Mouse (Mus musculus) megakaryocyte, embryonic 14.5 days (primary cell): Measurements from ENCODE around the gene Tcea3.

Source experiments
- FLI1 ChIP-seq: IDR thresholded peaks from 2 replicates; pipeline ENCODE4 v1.6.1; 2012; ENCODE audit warnings: low read length, inconsistent platforms, mixed read lengths
- GATA1 ChIP-seq: IDR thresholded peaks from 3 replicates; pipeline ENCODE4 v1.6.1; 2012; ENCODE audit warnings: mixed read lengths, low read length, inconsistent platforms, borderline replicate concordance

DNA sequence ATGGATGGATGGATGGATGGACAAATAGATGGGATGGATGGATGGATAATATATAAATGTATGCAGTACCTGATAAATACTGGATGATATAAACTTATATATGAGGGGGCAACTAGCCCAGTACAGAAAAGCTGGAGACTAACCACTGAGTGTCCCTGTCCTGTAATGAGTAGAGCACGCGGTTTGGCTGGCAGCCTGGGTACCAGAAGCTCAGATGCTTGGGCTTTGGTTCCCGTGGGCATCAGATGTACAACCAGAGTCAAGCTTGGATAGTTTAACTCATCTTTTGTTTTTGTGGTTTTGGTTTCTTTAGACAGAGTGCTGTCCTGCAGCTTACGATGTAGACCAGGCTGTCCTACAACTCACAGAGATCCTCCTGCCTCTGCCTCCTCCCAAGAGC, 16.0 kb downstream of the Tcea3 start:
- TF ChIP-seq GATA1 (no peak), FLI1 (no peak)
